ENCODE assay signal across 18 mouse cellular contexts in genomic region chr3:147716391-147716790, GRCm38 (mm10).
"Had no signal": no experiment of that assay in that cellular context is flagged by ENCODE, and none has a peak within 500 bp of the region (broad histone marks: within the 10 kb centered on the region; RNA-seq: fewer than 3 reads in every experiment).

No protein-coding gene starts in this region.

- H3K9me3 ChIP-seq: megakaryocyte, embryonic 14.5 days; midbrain, embryonic 10.5 days; midbrain, embryonic 15.5 days; neural tube, embryonic 13.5 days; neural tube, embryonic 15.5 days; stomach, embryonic 15.5 days had no signal

- H3K4me2 ChIP-seq: lung, embryonic 14.5 days; midbrain, embryonic 15.5 days; neural tube, embryonic 13.5 days; neural tube, embryonic 15.5 days; stomach, embryonic 15.5 days had no signal

- H3K27me3 ChIP-seq: megakaryocyte, embryonic 14.5 days; midbrain, embryonic 15.5 days; neural tube, embryonic 13.5 days; neural tube, embryonic 15.5 days; stomach, embryonic 15.5 days had no signal

- H3K27ac ChIP-seq: liver, embryonic 14.5 days; macrophage; midbrain, embryonic 10.5 days; midbrain, embryonic 15.5 days; neural tube, embryonic 13.5 days; neural tube, embryonic 15.5 days; stomach, embryonic 15.5 days; stomach, postnatal 0 days had no signal

- DNase-seq: lung, adult 18-20 months; lung, embryonic 14.5 days; lung, postnatal 10 days; retina, postnatal 1 day; right cerebral cortex, postnatal 14 days; thymus, adult 2 months; thymus, postnatal 25 days; thymus, postnatal 4 days had no signal

- H3K4me1 ChIP-seq: megakaryocyte, embryonic 14.5 days; midbrain, embryonic 10.5 days; midbrain, embryonic 15.5 days; neural tube, embryonic 13.5 days; neural tube, embryonic 15.5 days; stomach, embryonic 15.5 days had no signal

- H3K36me3 ChIP-seq: midbrain, embryonic 10.5 days; midbrain, embryonic 15.5 days; neural tube, embryonic 13.5 days; neural tube, embryonic 15.5 days; stomach, embryonic 15.5 days had no signal

- H3K4me3 ChIP-seq: megakaryocyte, embryonic 14.5 days; midbrain, embryonic 10.5 days; midbrain, embryonic 15.5 days; myocyte; neural tube, embryonic 13.5 days; neural tube, embryonic 15.5 days; stomach, embryonic 15.5 days had no signal

- H3K9ac ChIP-seq: liver, embryonic 14.5 days; lung, embryonic 14.5 days; midbrain, embryonic 15.5 days; neural tube, embryonic 13.5 days; neural tube, embryonic 15.5 days; stomach, embryonic 15.5 days had no signal

- ATAC-seq: midbrain, embryonic 15.5 days had no signal
